Mouse (Mus musculus): ENCODE measurements around the gene Slc22a27. TPM values are rescaled to one million over a fixed set of nuclear protein-coding genes. Genes with fewer than 3 reads are reported as not detected.
"Not testable (repeated sequence)": the region's sequence is repeated elsewhere in the genome, so short reads cannot be mapped to it uniquely, and the experiment has no call there.

Gene Slc22a27
- total RNA-seq (2021): not detected
- long read RNA-seq, experiment 1: 0 reads
- long read RNA-seq, experiment 2: 0 reads

DNA sequence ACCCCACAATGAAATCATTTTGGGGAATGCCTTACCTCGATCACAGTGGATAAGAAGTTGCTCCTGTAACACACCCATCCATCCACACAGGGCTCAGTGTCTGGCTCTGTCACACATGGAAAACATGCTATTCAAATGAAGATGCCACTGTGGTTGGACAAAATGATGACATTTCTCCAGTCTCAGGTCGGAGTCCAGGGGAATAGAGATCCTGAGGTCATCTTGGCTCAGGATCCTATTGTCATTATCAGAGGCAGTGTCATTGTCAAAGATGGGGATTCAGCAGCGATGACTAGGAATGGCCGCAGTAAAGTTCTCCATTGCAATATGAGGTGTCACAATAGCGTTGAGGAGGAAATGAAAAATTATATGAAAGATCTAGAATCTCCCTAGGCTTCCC, at the start of gene Slc22a27:
Gene Slc22a27 (minus strand): TSS at position 101 of the 400 bp plus-strand sequence.
- DNase-seq; H3K4me3 ChIP-seq; H3K27ac ChIP-seq; intact Hi-C loops (cut with DNase I): not testable (repeated sequence)

DNA sequence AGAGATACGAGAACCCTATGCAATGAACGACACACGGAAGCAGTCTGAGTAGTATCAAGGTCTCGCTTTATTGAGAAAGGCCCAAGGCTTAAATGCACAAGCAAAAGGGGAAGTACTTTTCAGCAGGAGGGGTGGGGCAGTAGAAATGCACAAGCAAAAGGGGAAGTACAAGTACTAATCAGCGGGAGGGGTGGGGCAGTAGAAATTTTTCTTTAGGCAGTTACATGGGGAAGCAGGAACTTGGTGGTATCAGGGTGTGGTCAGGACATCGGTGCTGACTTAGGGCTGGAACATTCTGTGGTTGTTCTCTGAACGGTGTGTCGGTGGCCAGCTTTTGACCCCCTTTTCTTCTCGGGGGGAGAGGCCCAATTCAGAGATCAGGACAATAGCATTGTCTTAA, 45.8 kb upstream of the Slc22a27 start:
- H3K27ac ChIP-seq; DNase-seq; H3K4me3 ChIP-seq; intact Hi-C loops (cut with DNase I): not testable (repeated sequence)

DNA sequence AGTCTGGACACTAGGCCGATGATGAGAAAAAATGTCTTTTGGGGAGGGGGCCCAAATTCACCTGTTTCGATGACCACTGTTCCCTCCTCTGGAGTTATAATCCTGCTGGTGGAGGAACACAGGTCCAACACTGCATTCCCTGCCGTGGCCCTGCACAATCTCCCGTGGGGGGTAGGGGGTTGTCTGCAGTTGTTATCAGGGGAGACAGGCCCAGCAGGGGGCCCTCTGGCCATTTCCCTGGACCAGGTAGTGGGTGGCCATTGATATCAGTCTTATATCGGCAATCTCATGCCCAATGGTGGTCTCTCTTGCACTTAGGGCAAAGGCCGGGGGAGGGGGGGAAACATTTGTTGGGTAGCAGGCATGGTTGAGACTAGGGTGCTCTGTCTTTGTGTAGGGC, 43.3 kb upstream of the Slc22a27 start:
- H3K27ac ChIP-seq; intact Hi-C loops (cut with DNase I); H3K4me3 ChIP-seq; DNase-seq: not testable (repeated sequence)

DNA sequence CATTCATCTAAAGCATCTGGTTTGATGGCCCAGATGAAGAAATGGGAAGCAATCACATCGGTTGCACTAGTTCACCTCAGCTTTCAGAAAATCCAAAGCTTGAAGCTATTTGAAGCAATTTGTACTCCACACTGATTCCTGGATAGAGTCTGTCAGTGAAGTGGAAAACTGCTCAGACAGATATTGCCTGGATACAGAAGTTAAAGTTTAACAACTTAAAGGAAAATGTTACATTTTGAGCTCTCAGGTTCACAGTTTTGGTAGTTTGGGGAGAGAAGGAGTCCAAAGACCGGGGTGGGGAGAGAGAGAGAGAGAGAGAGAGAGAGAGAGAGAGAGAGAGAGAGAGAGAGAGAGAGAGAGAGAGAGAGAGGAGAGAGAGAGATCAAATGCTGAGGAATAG, 2.9 kb upstream of the Slc22a27 start:
- no peak for TF ChIP-seq CTCF (IDR thresholded peaks at IDR 0.05)
- intact Hi-C loops (cut with DNase I): no loop called here

DNA sequence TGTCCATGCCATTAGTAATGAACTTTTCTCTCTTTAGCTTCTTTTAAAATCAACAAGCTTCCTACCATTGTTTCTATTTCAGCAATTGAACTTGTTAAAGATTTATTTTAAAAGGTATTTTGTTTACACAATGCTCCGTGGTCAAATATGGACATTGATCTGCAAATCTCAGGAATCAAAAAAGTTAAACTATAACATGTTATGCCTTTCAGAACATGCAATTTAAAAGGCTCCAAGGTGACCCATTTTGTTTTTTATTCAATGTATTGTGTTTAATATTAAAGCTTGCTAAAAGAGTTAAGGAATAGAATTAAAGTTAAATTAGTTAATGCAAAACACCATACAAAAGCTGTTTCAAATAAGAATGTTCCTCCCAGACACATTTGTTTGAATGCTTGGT, 723 bp upstream of the Slc22a27 start:
- H3K4me3 ChIP-seq; H3K27ac ChIP-seq; DNase-seq; intact Hi-C loops (cut with DNase I): not testable (repeated sequence)

More for the DNA sequence above, 2.9 kb upstream of the Slc22a27 start:
- Histone ChIP-seq H3K4me3 (no peak overlapping the region), H3K27ac (no peak overlapping the region)
- no peak for DNase-seq

DNA sequence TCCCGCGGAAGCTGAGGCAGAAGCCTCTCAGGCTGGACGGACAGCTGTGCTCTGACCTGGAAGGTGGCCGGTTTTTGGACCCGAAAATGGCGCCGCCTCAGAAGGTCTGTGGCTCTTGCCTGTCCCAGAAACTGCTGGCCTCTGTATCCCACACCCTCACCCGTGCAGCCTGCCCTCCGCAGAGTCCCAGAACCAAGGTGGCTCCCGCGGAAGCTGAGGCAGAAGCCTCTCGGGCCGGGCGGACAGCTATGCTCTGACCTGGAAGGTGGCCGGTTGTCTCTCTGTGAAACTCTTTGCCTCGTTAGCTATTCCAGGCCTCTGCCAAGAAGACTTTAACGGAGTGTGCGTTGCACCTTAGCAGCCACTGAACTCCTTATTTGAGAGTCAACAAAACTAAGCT, 26.4 kb downstream of the Slc22a27 start:
- H3K27ac ChIP-seq; H3K4me3 ChIP-seq; DNase-seq; intact Hi-C loops (cut with DNase I): not testable (repeated sequence)

DNA sequence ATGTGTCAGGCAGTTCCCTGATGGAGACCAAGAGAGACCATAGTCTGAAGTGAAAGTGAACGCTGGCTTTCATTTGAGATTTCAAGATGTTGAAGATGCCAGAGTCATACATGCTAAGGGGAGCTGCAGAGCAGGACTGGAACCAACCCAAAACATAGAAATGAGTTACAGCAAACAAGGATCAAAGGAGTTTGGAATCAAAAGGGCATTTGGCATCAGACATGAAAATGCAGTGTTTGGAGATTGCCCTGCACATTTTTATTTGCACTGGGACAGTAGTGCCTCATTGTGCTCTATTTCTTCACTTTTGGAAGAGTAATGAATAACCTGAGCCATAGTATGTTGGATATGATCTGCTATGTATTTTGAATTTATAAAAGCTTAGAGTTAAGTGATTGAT, 89.2 kb downstream of the Slc22a27 start:
- intact Hi-C loops (cut with DNase I): no loop called here
- TF ChIP-seq CTCF (IDR thresholded peaks at IDR 0.05): no peak
- H3K4me3 ChIP-seq: no peak overlapping the region
- DNase-seq: no peak
- no peak overlapping the region for H3K27ac ChIP-seq

DNA sequence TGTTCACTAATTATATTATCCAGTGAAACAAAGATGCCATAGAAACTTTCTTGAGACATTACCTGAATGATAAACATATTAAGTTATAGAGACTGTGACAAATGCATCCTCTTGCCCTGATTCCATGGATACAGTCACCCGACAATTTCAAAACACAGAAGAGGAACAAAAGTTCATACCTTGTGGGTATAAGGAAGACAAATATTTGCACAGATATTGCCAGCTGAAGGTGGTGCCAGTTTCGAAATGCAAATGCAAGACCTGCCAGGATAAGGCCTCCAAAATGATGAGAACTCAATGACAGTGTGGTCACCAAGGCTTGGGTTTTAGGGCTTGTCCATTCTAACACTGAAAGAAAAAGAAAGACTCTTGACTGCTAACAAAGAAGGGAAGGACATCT, 136.0 kb downstream of the Slc22a27 start:
- intact Hi-C loops (cut with DNase I): no loop called here
- Histone ChIP-seq H3K4me3 (no peak overlapping the region), H3K27ac (no peak overlapping the region)
- no peak for TF ChIP-seq CTCF (IDR thresholded peaks at IDR 0.05)
- no peak for DNase-seq

Small RNAs within 50 kb of the gene (microRNA-seq; reads per million reads assigned to microRNA genes)
- not detected for gene Gm24951

Other genes starting within 250 kb of the Slc22a27 start
- not detected for gene Slc22a26, start 163.4 kb downstream of the Slc22a27 start, total RNA-seq (2021)
- gene Slc22a28, start 166.0 kb upstream of the Slc22a27 start, total RNA-seq (2021): not detected

Measured in gastrocnemius, adult 2 months (tissue).